Mouse (Mus musculus) gastrocnemius, adult 18-20 months (tissue): ENCODE results near the gene Ten1. TPM values are rescaled to one million over a fixed set of nuclear protein-coding genes. Genes with fewer than 3 reads are reported as not detected.

Experiments
- DNase-seq: peaks from one replicate; pipeline ENCODE4 v3.0.0; 2021; ENCODE audit warnings: low spot score
- total RNA-seq, 2 experiments: library from RNA; stranded (reverse); gene quantifications; 2 replicates each; pipeline ENCODE4 v1.2.3; 2021

Ten1 gene
- total RNA-seq, 2 experiments from 2014 or later = 16.9 to 20.4 TPM

DNA sequence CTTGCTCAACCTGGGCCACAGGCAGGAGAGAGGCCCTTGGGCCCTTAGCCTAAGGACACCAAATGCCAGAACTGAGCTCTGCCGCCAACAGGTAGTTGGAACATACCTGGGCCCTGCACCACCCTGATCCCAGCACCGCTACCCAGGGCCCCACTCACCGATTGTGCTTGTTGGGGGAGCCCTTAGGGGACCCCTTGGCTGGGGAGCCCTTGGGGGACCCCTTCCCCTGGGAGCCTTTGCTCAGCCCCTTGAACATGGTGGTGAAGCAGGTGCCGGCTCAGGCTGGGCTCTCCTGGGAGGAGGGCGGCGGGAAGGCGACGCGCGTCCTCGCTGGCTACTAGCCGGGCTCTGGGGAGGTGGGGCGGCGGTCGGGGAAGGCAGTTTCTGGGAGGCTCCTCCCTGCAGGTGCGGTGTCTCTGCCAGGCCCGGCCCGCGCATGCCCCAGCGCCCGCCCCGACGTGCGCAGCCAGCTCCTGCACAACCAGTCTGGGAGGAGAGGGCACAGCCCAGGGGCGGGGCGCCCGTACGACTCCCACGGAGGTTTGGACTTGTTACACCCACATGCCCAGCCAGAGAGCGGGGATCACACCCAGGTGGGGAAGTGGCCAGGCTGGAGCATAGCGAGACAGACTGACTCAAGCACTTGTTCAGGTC is 39.2 kb downstream of the Ten1 start, which contains the start of gene Evpl:
TSS of gene Evpl (minus strand) at position 336 of the 654 bp plus-strand sequence.
- no peak for DNase-seq

DNA sequence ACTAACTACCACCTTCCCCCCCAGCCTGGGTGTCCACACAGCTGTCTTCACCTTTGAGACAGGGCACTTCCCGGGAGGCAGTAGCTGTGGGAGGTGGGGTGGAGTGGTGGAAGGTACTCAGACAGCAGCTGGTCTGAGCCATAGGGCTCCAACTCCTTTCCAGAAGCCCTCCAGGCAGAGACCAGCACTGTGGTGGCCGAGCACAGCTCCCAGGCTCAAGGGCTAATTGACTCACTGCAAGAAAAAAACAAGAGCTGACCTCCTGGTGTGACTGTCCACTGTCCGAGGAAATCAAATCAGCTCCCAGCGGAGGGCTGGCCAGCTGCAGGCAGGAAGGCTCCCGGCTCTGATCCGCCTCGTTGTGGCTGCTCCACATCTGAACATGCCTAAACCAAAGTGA is 41.1 kb downstream of the Ten1 start:
- no peak for DNase-seq

DNA sequence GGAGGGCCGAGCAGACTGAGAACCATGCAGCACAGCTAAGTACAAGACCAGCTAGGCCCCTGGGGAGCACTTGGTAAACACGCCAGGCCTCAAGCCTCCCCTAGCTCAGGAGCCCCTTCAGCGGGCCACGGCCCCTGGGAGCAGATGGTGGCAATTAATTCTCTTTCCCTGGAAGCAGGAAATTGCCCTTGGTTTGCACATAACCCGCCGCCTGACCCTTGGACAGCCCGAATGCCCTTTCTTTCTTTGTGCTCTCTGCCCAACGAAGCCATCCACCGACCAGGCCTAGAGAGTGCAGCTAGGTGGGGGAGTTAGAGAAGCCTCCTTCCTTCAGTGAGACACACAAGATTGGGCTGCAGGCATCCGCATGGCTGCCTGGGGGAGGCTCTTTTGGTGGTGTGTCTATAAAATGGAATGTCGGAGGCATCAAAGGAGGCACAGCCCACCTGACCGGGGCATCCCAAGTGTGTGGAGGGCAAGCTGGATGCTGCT is 43.1 kb downstream of the Ten1 start:
- DNase-seq = no peak

DNA sequence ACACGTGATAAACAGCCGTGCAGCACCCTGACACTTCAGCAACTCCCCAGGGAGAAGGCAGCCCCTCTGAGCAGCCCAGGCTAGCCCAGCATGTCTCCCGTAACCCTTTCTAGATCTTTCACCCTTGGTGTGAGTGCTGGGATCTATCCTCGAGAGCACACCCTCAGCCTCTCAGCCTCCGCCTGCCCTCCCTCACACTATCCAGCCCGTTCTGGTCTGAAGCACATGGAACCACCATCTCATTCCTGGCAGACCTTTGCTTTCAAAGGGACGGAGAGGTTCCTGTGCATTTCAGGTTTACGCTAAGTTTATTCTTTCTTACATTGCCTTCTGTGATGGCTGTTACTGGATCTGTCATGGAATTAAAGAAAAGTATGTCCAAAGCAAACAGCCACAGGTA is 45.9 kb downstream of the Ten1 start:
- no peak for DNase-seq

DNA sequence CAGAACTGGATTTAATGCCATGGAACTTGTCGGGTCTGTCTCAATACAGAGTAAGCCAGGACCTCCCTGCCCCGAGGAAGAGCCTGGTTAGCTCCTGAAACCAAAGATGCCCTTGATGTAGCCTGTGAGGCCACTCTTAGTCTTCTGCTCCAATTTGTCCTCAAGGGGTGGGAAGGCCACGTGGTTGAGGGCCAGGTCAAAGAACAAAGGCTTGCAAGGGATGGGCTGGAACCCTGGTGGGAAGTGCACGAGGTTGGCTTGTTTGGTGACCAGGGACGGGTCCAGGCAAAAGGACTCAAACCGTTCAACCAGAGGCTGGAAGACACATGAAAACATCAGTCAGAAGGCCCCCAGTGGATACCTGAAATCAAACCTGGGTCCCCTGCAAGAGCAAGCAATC is 47.0 kb downstream of the Ten1 start:
- no peak for DNase-seq

DNA sequence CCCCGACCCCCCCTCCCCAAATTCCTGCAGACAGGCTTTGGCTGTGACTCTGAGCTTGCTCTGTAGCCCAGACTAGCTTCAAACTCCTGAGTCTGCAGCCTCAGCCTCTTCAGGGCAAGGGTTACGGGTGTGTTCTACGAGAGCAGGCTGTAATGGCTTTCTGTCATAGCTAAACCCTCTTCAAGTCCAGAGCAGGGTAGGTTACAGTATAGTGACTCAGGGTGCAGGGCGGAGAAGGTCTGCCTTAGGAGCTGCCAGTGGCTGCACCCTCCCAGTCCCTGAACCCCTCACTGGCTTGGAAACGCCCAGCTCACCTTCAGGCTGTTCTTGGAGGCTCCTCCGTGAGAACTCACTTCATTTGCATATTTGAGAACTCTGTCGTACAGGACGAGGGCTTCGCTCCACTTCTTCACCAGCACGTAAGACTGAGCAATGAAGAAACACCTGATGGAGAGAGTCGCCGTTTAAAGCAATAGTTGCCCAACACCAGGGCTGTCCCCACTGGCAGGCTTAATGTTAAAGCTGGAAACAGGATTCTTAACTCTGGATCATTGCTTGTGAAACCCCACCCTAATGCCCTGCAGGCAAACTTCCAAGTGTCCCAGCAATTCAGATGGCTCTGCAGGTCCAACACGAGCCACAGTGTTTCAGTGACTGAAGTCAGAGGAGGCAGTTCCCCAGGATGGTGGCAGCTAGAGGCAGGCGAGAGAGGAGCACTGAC is 49.0 kb downstream of the Ten1 start:
- no peak for DNase-seq

DNA sequence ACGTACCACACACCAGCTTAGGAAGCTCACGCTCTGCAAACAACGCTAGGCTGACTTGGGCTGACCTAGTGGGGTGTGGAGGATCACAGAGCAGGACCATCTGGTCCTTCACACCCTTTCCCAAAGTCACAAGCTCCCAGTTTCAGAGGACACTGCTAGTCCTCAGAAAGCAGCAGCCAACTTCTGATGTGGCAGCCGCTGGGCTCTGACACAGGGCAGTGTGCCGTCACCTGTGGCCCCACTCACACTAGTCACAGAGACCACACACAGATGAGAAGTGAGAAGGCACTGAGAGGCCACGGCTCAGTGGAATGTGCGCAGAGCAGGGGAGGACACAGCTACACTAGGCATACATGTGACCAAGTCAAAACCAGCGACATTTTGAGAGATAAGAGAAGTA is 52.2 kb downstream of the Ten1 start:
- DNase-seq = no peak

DNA sequence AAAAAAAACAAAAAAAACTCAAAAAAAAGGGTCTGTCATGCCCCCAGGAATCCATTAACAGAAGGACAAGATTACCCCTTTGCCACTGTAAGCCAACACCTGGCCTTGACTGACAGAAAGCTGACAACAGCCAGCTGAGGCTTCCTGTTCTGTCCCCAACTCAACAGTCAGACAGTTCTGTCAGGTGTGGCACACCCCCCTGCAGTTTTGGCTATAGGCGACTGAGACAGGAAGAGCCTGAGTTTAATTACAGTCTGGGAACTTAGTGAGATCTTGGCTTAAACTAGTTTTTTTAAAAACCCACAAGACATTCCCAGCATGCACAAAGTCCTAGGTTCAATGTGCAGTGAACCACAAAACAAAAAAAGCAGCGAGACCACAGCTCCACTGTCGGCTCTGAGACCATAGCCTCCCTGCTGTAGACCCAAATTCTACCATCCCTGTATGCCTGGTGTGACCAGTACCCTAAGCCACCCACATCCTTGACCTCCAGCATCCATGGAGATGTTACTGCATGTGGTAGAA is 54.5 kb downstream of the Ten1 start:
- no peak for DNase-seq

DNA sequence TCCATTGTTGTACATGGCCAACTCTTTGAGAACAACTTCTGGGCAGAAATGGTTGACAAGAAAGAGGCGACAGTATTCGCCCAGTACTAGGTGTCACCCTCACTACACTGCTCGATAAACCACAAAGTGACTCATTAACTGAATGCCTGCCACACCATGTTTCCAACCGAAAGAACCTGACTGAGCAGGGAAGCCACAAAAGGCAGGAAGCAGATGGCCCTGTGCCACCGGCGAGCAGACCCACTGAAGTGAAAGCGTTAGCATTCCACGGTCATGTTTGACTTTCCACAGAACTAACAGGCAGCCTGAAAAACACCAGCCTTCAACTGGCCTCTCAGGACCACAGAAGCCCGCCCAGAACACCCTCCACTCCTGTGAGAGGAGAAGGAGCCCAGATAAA is 56.0 kb downstream of the Ten1 start:
- no peak for DNase-seq

DNA sequence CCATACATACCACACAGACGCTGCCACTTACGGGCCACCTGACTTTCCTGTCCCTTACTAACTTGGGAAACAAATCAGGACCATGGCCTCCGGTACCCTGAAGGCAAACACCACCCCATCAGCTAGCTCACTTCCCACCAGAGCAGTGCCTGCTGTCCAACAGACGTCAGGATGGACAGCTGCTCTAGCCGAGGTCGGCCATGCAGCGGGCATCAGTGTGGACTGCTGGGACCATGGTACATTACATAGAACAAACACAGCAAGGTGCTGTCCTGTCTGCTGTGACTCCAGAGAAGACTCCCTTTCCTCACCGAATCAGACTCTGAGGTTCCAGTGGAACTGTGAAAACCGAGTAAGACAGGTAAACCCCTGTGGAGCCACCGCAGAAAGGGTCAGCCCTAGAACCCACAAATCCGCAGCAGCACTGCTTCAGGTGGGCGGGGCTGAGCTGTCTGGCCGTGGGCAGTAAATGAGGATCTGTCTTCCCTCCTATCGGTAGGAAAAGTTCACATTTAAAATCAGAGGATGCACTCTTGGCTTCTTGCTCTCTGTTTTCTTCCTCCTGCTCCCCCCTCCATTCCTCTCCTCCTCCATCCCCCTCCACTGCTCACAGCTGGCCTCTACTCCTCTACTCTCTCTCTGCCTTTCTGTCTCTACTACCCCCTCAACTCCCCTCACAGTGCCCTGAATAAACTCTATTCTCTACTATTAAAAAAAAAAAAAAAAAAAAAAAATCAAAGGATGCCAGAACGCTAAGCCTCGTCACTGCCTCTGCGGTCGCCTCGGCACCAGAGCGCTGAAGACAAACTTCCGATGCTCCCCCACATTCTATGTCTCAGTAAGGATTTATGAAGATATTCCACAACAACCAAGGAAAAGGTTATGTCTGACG is 56.7 kb downstream of the Ten1 start:
- DNase-seq = no peak

DNA sequence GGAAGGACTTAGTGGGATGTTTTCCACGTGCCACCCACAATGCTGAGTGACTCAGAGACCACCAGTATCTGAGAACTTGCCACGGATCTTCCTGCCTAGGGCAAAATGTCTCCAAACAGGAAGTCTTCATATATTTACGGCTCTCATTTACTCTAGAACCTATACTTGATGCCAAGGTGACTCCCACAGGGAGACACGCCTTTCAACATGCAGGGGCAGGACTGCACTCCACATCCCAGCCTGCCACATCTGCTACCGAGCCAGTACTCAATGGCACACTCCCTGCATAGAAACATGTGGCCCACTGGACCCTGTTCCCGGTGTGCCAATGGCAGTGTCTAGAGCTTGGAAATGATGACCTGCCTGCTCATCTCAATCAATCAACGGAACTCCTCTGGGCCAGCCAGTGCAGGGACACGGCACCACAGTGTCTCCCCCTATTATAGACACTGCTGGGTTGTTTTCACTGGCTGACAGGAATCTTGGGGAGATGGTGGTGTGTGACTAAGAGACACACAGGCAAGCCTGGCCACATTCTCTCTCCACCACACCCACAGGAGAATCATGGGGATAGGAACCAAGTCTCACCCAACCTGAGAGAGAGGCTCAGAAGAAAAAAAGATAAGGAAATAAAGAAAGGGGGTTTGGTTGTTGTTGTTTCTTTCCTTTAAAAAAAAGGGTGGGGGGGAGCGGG is 57.5 kb downstream of the Ten1 start:
- no peak for DNase-seq

DNA sequence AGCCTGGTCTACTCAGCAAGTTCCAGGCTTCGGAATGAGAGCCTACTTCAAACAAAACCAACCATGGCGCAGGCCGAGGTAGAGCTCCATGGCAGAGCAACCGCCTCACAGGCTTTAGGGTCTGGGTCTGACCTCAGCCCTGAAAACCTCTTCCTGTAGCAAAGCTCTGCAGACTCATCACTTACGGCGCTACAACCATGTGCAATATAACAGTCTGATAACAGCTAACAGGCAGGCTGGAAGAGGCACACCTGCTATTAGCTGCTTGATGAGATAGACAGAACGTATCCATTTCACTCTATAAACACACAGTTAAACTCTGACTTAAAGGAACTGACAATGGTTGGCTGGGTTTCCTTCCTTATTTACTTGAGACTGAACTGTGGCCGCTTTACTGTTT is 60.8 kb downstream of the Ten1 start:
- DNase-seq = no peak

DNA sequence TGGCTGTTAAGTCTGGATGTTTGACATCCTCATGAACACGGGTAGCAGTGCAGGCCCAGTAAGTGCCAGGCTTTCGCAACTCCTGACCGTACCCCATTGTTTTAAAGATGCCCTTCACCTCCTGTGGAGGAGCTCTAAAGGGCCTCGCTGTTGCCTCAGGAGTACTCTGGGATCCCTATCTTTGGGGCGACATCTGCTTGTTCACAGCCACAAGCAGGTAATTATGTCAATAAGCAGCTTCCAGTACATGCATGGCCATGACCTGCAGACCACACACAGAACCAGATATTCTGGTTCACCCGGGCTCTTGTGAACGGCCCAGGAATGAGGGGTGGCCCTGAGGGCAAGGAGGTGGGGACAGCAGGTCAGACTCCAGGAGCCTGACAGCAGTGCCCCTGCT is 61.6 kb downstream of the Ten1 start:
- DNase-seq = no peak

Other genes with a start within 250 kb of the Ten1 start
- 1 to 10 TPM; 3.5 to 5.3 TPM for gene Itgb4, start 224.1 kb upstream of the Ten1 start, total RNA-seq
- 1 to 10 TPM; 2.6 to 3.2 TPM for gene Galk1, start 186.1 kb upstream of the Ten1 start, total RNA-seq
- 10 to 100 TPM; 49.1 to 71.3 TPM for gene H3f3b, start 170.9 kb upstream of the Ten1 start, total RNA-seq
- gene Unk, start 168.5 kb upstream of the Ten1 start, total RNA-seq = 1 to 10 TPM; 5.1 to 7.5 TPM
- gene Unc13d, start 120.9 kb upstream of the Ten1 start, total RNA-seq = under 1 TPM; 0.23 to 0.88 TPM
- 10 to 100 TPM; 91.4 to 92.8 TPM for gene Wbp2, start 111.9 kb upstream of the Ten1 start, total RNA-seq
- gene Trim47, start 71.6 kb upstream of the Ten1 start, total RNA-seq = 1 to 10 TPM; 8.1 to 9.6 TPM
- gene Trim65, start 67.7 kb upstream of the Ten1 start, total RNA-seq = 1 to 10 TPM; 4.2 to 4.6 TPM
- 10 to 100 TPM; 48.4 to 52.9 TPM for gene Mrpl38, start 60.0 kb upstream of the Ten1 start, total RNA-seq
- gene Fbf1, start 30.7 kb upstream of the Ten1 start, total RNA-seq = 10 to 100 TPM in 1 of 2 experiments, 1 to 10 TPM in 1; 8.9 to 11.0 TPM
- 100 to 1,000 TPM in 1 of 2 experiments, 10 to 100 TPM in 1; 99.6 to 109 TPM for gene Acox1, start 190 bp downstream of the Ten1 start, total RNA-seq
- gene Evpl, start 39.2 kb downstream of the Ten1 start, total RNA-seq = under 1 TPM; 0.02 to 0.07 TPM
- 10 to 100 TPM; 82.5 to 88.8 TPM for gene Srp68, start 75.4 kb downstream of the Ten1 start, total RNA-seq
- gene Galr2, start 82.1 kb downstream of the Ten1 start, total RNA-seq = under 1 TPM in 1 of 2 experiments, not detected in 1; 0.19 TPM
- gene Exoc7, start 108.4 kb downstream of the Ten1 start, total RNA-seq = 10 to 100 TPM; 69.0 to 86.7 TPM
- under 1 TPM in 1 of 2 experiments, not detected in 1; 0.14 TPM for gene Foxj1, start 136.5 kb downstream of the Ten1 start, total RNA-seq
- gene Rnf157, start 214.2 kb downstream of the Ten1 start, total RNA-seq = 10 to 100 TPM; 24.2 to 27.5 TPM
- 10 to 100 TPM; 32.1 to 45.8 TPM for gene Ubald2, start 235.2 kb downstream of the Ten1 start, total RNA-seq